Mouse (Mus musculus) forebrain, postnatal 0 days (tissue): ENCODE data around the gene Pitpnc1. TPM values are rescaled to one million over a fixed set of nuclear protein-coding genes. Genes with fewer than 3 reads are reported as not detected.

Experiments used
- ATAC-seq: fragments of 200-750 bp; cut with Nextera tagmentation; 2 replicates; pipeline ENCODE4 v1.8.0; 2017; ENCODE audit warnings: mild to moderate bottlenecking, moderate library complexity
- DNase-seq: peaks from one replicate; pipeline ENCODE4 v3.0.0-alpha.2; 2015
- H3K27ac ChIP-seq: fragments of 300-500 bp; sonication (generic); 2 replicates; pipeline ENCODE4 v1.5.1; 2014; ENCODE audit warnings: low read depth, mild to moderate bottlenecking, antibody characterized with exemption, low read length, moderate library complexity, mixed read lengths
- H3K27me3 ChIP-seq: fragments of 300-500 bp; sonication (generic); 2 replicates; pipeline ENCODE4 v1.6.1; 2014; ENCODE audit warnings: mild to moderate bottlenecking, low read length, mixed read lengths; ENCODE audit not compliant: insufficient read depth
- H3K36me3 ChIP-seq: fragments of 300-500 bp; sonication (generic); 2 replicates; pipeline ENCODE4 v1.6.1; 2014; ENCODE audit warnings: mild to moderate bottlenecking, moderate library complexity; ENCODE audit not compliant: insufficient read depth
- H3K4me1 ChIP-seq: fragments of 300-500 bp; sonication (generic); 2 replicates; pipeline ENCODE4 v1.6.1; 2014; ENCODE audit warnings: antibody characterized with exemption; ENCODE audit not compliant: insufficient read depth
- H3K4me2 ChIP-seq: fragments of 300-500 bp; sonication (generic); 2 replicates; pipeline ENCODE4 v1.6.1; 2014; ENCODE audit warnings: low read depth, mild to moderate bottlenecking, moderate library complexity
- H3K4me3 ChIP-seq: fragments of 300-500 bp; sonication (generic); 2 replicates; pipeline ENCODE4 v1.5.1; 2014; ENCODE audit warnings: low read depth, low read length, mixed read lengths
- H3K9ac ChIP-seq: fragments of 300-500 bp; sonication (generic); 2 replicates; pipeline ENCODE4 v1.6.1; 2014; ENCODE audit warnings: mild to moderate bottlenecking
- H3K9me3 ChIP-seq: fragments of 300-500 bp; sonication (generic); 2 replicates; pipeline ENCODE4 v1.6.1; 2016; ENCODE audit warnings: low read length
- CTCF ChIP-seq: sonication (generic); IDR thresholded peaks from 2 replicates; pipeline ENCODE4 v1.5.1; 2016; ENCODE audit warnings: antibody characterized with exemption, control low read depth, low read depth
- WGBS: fragments of 180-500 bp; shearing (Covaris S2); extraction: QIAGEN DNeasy Blood & Tissue Kit; methylation state at CpG from one replicate; pipeline ENCODE4 v1.1.7; 2014; 5-methylcytosine and 5-hydroxymethylcytosine counted together
- polyA plus RNA-seq: library from polyadenylated mRNA; unstranded; fragments of >200 nt; fragmentation: Nextera tagmentation; extraction: Ambion mirVana; gene quantifications from 2 replicates; pipeline ENCODE4 v1.2.1, GENCODE M21; 2015
- total RNA-seq: library from RNA; depleted of rRNA; stranded (reverse); fragments of >200 nt; gene quantifications from 2 replicates; pipeline ENCODE4 v1.2.3, GENCODE M21; 2014

Pitpnc1 gene
- total and polyA plus RNA-seq, 2 experiments from 2014 or later = 47.6 to 49.1 TPM

DNA sequence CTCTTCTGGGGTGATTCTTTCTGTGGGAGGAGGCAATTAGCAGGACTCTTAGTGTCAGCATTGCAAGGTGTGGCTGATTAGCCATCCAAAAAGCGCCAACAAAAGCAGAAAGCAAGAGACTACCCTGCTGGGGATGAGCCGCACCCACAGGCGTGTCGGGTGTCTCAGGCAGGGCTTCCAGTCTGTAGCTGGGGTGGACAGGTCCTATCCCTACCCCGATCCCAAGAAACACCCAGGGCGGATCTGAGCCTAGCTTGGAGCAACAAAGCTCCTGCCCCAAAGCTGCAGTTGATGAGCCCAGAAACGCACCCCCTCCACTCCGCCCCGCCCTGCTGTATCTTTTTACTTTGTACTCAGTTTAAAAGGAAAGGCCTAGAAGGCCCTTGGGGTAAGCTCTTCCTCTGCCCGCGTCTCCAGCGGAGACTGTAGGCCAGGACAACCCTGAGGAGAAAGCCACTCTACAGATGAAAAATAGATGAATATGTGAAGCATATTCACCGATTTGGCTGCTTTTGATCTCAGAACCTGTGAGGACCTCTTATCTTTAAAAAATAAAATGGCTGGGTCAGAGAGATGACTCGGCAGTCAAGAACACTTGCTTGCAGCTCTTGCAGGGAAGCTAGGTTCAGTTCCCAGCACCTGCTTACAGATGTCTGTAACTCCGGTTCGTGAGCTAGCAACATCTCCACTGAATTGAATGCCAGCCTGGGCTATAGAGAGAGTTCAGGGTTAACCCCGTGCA, 21.2 kb downstream of the Pitpnc1 start:
- no peak for TF ChIP-seq CTCF
- ATAC-seq = no peak
- H3K36me3 ChIP-seq = no peaks in the 10 kb centered on the region
- H3K4me3 ChIP-seq = no peak overlapping the region
- H3K4me2 ChIP-seq = no peak overlapping the region
- H3K9me3 ChIP-seq = no peaks in the 10 kb centered on the region
- H3K9ac ChIP-seq = no peak overlapping the region
- H3K4me1 ChIP-seq = no peaks in the 10 kb centered on the region
- 75% methylated on average over 17 of the region's 17 CpGs for WGBS
- no peak for DNase-seq
- H3K27me3 ChIP-seq = no peaks in the 10 kb centered on the region
- H3K27ac ChIP-seq = no peak overlapping the region

DNA sequence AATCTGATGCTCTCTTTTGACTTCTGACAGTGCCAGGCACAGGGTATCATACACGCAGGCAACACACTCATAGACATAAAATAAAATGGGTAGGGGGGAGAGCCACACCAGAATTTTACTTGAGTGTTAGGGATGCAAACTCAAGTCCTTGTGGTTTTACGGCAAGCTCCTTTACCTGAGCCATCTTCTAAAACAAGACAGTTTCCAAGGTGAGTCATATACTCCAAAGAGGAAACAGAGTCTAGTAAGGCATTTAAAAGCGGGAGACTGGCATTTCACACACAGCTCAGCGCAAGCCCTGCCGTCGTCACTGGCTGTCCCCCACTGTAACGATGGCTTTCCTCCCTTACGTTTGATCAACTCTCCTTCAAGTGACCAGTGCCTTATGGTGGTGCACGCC, 22.6 kb downstream of the Pitpnc1 start:
- Histone ChIP-seq H3K4me2 (no peak overlapping the region), H3K9me3 (no peaks in the 10 kb centered on the region), H3K27ac (no peak overlapping the region), H3K36me3 (no peaks in the 10 kb centered on the region), H3K4me3 (no peak overlapping the region), H3K9ac (no peak overlapping the region), H3K27me3 (no peaks in the 10 kb centered on the region), H3K4me1 (no peaks in the 10 kb centered on the region)
- DNase-seq = no peak
- no peak for ATAC-seq
- TF ChIP-seq CTCF = no peak
- WGBS = 86% methylated on average over 9 of the region's 9 CpGs

DNA sequence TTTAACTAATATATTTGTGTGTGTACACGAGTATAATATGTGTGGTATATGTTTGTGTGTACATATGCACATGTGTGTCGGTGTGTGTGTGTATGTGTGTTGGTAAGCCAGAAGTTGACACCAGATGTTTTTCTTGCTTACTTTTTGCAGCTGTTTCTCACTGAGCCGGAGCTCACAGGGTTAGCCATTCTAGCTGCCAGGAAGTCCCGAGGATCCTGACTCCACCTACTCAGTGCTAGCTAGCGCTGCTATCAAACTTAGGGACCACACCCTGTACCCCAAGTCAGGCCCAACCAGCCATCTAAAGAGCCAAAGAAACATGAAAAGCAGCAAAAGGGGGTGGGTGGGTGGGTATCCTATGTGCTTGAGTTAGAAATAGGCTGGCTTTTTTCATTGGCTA, 23.1 kb downstream of the Pitpnc1 start:
- H3K4me1 ChIP-seq = no peaks in the 10 kb centered on the region
- no peak overlapping the region for H3K27ac ChIP-seq
- DNase-seq = no peak
- H3K9ac ChIP-seq = no peak overlapping the region
- WGBS = 89% methylated on average over 5 of the region's 5 CpGs
- H3K36me3 ChIP-seq = no peaks in the 10 kb centered on the region
- no peak for TF ChIP-seq CTCF
- H3K27me3 ChIP-seq = no peaks in the 10 kb centered on the region
- no peak overlapping the region for H3K4me3 ChIP-seq
- no peak for ATAC-seq
- H3K4me2 ChIP-seq = no peak overlapping the region
- no peaks in the 10 kb centered on the region for H3K9me3 ChIP-seq

DNA sequence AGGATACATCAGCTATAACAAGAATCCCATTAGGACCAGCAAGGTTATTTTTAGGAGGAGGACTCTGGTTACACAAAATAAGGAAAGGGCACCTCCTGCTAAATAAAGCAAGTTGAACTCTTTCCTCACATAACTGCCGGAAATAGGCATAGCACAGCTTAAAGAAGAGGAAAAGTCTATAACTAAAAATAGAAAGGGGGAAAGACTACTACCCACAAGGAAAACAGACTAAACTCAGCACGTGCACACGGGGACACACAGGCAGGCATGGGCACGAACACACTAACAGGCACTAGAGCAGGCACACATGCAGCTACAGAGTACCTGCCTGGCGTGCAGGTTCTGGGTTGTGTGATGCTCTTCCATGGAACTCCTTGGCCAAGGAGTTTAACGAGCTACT, 23.8 kb downstream of the Pitpnc1 start:
- H3K27me3 ChIP-seq = no peaks in the 10 kb centered on the region
- WGBS = 65% methylated on average over 6 of the region's 6 CpGs
- no peaks in the 10 kb centered on the region for H3K4me1 ChIP-seq

DNA sequence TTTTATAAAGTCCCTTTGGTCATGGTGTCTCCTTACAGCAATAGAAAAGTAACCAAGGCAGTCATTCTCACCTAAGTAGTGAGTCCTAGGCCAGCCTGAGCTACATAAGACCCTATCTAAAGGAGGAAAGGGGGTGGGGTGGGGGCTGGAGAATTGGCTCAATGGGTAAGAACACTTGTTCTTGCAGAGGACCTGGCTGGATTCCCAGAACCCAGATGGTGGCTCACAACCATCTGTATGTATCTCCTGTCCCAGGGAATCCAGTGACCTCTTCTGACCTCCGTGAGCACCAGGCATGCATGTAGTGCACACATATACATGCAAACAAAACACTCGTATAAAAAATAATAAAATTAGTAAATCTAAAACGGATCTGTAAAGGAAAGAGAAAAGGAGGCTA, 24.8 kb downstream of the Pitpnc1 start:
- no peaks in the 10 kb centered on the region for H3K9me3 ChIP-seq
- H3K4me2 ChIP-seq = no peak overlapping the region
- H3K4me3 ChIP-seq = no peak overlapping the region
- H3K9ac ChIP-seq = no peak overlapping the region
- H3K27me3 ChIP-seq = no peaks in the 10 kb centered on the region
- no peaks in the 10 kb centered on the region for H3K4me1 ChIP-seq
- no peak overlapping the region for H3K27ac ChIP-seq
- no peak for TF ChIP-seq CTCF
- no peak for DNase-seq
- no peaks in the 10 kb centered on the region for H3K36me3 ChIP-seq
- WGBS = 76% methylated on average over 3 of the region's 3 CpGs
- no peak for ATAC-seq

More for the DNA sequence above, 23.8 kb downstream of the Pitpnc1 start:
- no peak for TF ChIP-seq CTCF
- DNase-seq (no peak), ATAC-seq (no peak)
- Histone ChIP-seq H3K27ac (no peak overlapping the region), H3K9ac (no peak overlapping the region), H3K9me3 (no peaks in the 10 kb centered on the region), H3K36me3 (no peaks in the 10 kb centered on the region), H3K4me2 (no peak overlapping the region), H3K4me3 (no peak overlapping the region)

DNA sequence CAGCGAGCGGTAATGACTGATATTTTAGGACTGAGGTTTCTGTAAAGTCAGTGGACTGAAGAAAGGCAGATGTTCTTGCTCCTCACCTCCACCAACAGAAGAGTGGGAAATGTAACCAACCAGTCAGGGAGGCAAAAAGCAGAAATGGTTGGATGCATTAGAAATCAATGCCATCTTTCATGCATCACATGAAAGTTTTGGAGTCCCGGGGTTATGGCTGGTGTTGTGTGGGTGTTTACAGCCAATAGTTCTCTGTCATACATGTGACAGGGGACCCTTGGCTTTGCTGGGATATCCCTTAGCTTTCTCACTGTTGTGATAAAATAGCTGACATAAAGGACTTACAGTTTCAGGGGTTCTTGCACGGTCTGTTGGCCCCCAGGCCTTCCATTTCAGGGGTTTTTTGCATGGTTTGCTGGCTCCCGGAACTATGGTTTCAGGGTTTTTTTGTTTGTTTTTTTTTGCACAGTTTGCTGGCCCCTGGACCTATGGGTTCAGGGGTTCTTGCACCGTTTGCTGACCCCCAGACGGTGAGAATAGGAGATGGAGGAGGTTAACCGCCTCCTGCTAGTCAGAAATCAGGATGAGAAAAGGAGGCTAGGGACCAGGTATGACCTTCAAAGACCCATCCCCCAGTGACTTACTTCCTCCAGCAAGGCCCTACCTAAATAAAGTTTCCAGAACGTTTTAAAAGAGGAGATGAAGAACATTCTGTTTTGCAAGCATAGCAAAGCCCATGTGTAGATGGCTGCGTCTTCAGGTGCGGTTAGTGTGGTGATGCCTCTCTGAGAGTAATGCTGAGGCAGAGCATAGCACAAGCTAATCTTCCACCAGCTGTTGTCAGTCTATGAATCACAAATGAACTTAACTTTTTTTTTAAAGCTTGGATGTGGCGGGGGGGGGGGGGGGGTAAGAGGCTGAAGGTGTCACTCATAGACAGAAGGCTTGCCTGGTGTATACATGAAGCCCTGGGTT, 27.1 kb downstream of the Pitpnc1 start:
- no peak for TF ChIP-seq CTCF
- H3K4me2 ChIP-seq = no peak overlapping the region
- no peak overlapping the region for H3K4me3 ChIP-seq
- ATAC-seq (no peak), DNase-seq (no peak)
- WGBS = 82% methylated on average over 12 of the region's 12 CpGs
- no peaks in the 10 kb centered on the region for H3K4me1 ChIP-seq
- H3K27ac ChIP-seq = no peak overlapping the region
- no peaks in the 10 kb centered on the region for H3K27me3 ChIP-seq
- no peaks in the 10 kb centered on the region for H3K36me3 ChIP-seq
- H3K9me3 ChIP-seq = no peaks in the 10 kb centered on the region
- H3K9ac ChIP-seq = no peak overlapping the region

DNA sequence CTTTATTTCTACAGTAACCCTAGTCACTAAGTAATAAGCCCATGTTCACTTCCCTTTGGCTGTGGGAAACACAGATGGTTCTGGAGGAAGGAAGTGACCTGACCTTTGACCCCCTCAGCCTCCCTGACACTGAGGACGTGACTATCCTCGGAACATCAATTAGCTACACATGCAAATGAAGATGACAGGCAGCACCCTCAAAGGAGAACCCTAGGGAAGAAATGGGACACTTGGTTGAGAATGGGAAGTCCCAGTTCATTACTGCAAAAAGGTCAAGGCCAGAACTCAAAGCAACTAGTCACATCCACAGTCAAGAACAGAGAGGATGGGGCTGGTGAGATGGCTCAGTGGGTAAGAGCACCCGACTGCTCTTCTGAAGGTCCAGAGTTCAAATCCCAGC, 29.4 kb downstream of the Pitpnc1 start:
- TF ChIP-seq CTCF = no peak
- Histone ChIP-seq H3K9ac (no peak overlapping the region), H3K4me3 (no peak overlapping the region), H3K27me3 (no peaks in the 10 kb centered on the region), H3K9me3 (no peaks in the 10 kb centered on the region), H3K27ac (no peak overlapping the region), H3K4me1 (no peaks in the 10 kb centered on the region), H3K36me3 (no peaks in the 10 kb centered on the region), H3K4me2 (no peak overlapping the region)
- 73% methylated on average over 3 of the region's 3 CpGs for WGBS
- ATAC-seq (no peak), DNase-seq (no peak)
